Mouse (Mus musculus): ENCODE data around the gene Capn12. TPM values are rescaled to one million over a fixed set of nuclear protein-coding genes. Genes with fewer than 3 reads are reported as not detected.
"Not testable (repeated sequence)": the region's sequence is repeated elsewhere in the genome, so short reads cannot be mapped to it uniquely, and the experiment has no call there.

Gene Capn12
- total and polyA plus RNA-seq, 3 experiments, result 0.17 TPM; not detected in 2

- H3K27ac ChIP-seq (ENCODE audit: insufficient read depth, low read depth); dilution Hi-C loops (cut with MboI; ENCODE audit: extremely low pct_ligation_motif_present, extremely low pct_unique_long_range_greater_than_20kb, low sequenced_read_pairs); H3K4me2 ChIP-seq (ENCODE audit: insufficient read depth, low read depth, poor library complexity, severe bottlenecking); in situ Hi-C loops (cut with MboI; ENCODE audit: low pct_ligation_motif_present, low pct_unique_long_range_greater_than_20kb, low sequenced_read_pairs); H3K9me3 ChIP-seq (replicated peaks; ENCODE audit: low read length); H3K9ac ChIP-seq (ENCODE audit: insufficient read depth, low read depth); H3K4me3 ChIP-seq (replicated peaks in 1 of 3; ENCODE audit: low read depth in 2 of 3, low read length in 2 of 3, poor library complexity in 1 of 3); H3K27me3 ChIP-seq (replicated peaks); DNase-seq (ENCODE audit: extremely low read depth); H3K79me2 ChIP-seq (replicated peaks; ENCODE audit: control insufficient read depth, extremely low read depth, insufficient read depth, poor library complexity, severe bottlenecking): not testable (repeated sequence)
- Histone ChIP-seq H3K36me3 (replicated peaks in 1 of 2; ENCODE audit: control insufficient read depth in 1 of 2, insufficient read depth in 1 of 2, low read length in 1 of 2) (peaks cover 0 to 13% of the 10 kb centered on the region in 2 experiments), H3K4me1 (ENCODE audit: control insufficient read depth in 1 of 2, insufficient read depth in 2 of 2) (peaks cover 3 to 14% of the 10 kb centered on the region in 2 experiments; a peak in 3 of 4 replicates)
Measured at GRCm38 (mm10) chr7:28883704-28884103, 2.5 kb downstream of the Capn12 start.

- no peaks in the 10 kb centered on the region for H3K4me1 ChIP-seq (ENCODE audit: control insufficient read depth in 1 of 2, insufficient read depth in 2 of 2)
- no peak overlapping the region for H3K4me2 ChIP-seq (ENCODE audit: insufficient read depth, low read depth, poor library complexity, severe bottlenecking)
- H3K27ac ChIP-seq (ENCODE audit: insufficient read depth, low read depth), result no peak overlapping the region
- no peaks in the 10 kb centered on the region for H3K79me2 ChIP-seq (replicated peaks; ENCODE audit: control insufficient read depth, extremely low read depth, insufficient read depth, poor library complexity, severe bottlenecking)
- TF ChIP-seq KAT2A (IDR thresholded peaks at IDR 0.05; ENCODE audit: insufficient replicate concordance, low read length), result no peak
- TF ChIP-seq NELFE (IDR thresholded peaks at IDR 0.05; ENCODE audit: low read depth, low read length), result no peak
- no peak for TF ChIP-seq JUND (conservative IDR thresholded peaks at IDR 0.05; ENCODE audit: low read depth, low read length)
- TF ChIP-seq ZC3H11A (IDR thresholded peaks at IDR 0.05; ENCODE audit: low read depth, low read length), result no peak
- no peak for TF ChIP-seq NRF1 (IDR thresholded peaks at IDR 0.05; ENCODE audit: low read depth, low read length)
- TF ChIP-seq POLR2A (IDR thresholded peaks at IDR 0.05; ENCODE audit: low read depth, low read length), result no peak
- no peak for TF ChIP-seq CTCF (conservative IDR thresholded peaks at IDR 0.05 in 1 of 2, IDR thresholded peaks at IDR 0.05 in 1 of 2; ENCODE audit: low read depth in 2 of 2, low read length in 2 of 2)
- no peak for TF ChIP-seq RAD21 (IDR thresholded peaks at IDR 0.05; ENCODE audit: low read depth, low read length)
- no peak for TF ChIP-seq MEF2A (IDR thresholded peaks at IDR 0.05; ENCODE audit: borderline replicate concordance, low read depth, low read length)
- no peak for TF ChIP-seq MAFK (IDR thresholded peaks at IDR 0.05; ENCODE audit: insufficient replicate concordance, low read length)
- TF ChIP-seq CHD2 (IDR thresholded peaks at IDR 0.05; ENCODE audit: low read length), result no peak
- no peak for TF ChIP-seq EP300 (IDR thresholded peaks at IDR 0.05; ENCODE audit: low read length)
- TF ChIP-seq ZMIZ1 (IDR thresholded peaks at IDR 0.05; ENCODE audit: low read depth, low read length), result no peak
- TF ChIP-seq IRF4 (IDR thresholded peaks at IDR 0.05; ENCODE audit: low read depth, low read length), result no peak
- TF ChIP-seq USF2 (conservative IDR thresholded peaks at IDR 0.05; ENCODE audit: low read depth, low read length), result no peak
- DNase-seq (ENCODE audit: extremely low read depth), result no peak
- dilution Hi-C loops (cut with MboI; ENCODE audit: extremely low pct_ligation_motif_present, extremely low pct_unique_long_range_greater_than_20kb, low sequenced_read_pairs) (no loop called here), in situ Hi-C loops (cut with MboI; ENCODE audit: low pct_ligation_motif_present, low pct_unique_long_range_greater_than_20kb, low sequenced_read_pairs) (no loop called here)
- no peaks in the 10 kb centered on the region for H3K27me3 ChIP-seq (replicated peaks)
- H3K36me3 ChIP-seq (replicated peaks in 1 of 2; ENCODE audit: control insufficient read depth in 1 of 2, insufficient read depth in 1 of 2, low read length in 1 of 2), result peaks cover under 1 to 36% of the 10 kb centered on the region in 2 experiments
- no peaks in the 10 kb centered on the region for H3K9me3 ChIP-seq (replicated peaks; ENCODE audit: low read length)
- no peak overlapping the region for H3K4me3 ChIP-seq (replicated peaks in 1 of 3; ENCODE audit: low read depth in 2 of 3, low read length in 2 of 3, poor library complexity in 1 of 3)
- H3K9ac ChIP-seq (ENCODE audit: insufficient read depth, low read depth), result no peak overlapping the region
Measured at GRCm38 (mm10) chr7:28886486-28886885, 5.3 kb downstream of the Capn12 start.

GRCm38 (mm10) chr7:28888701-28889161, 7.5 kb downstream of the Capn12 start:
- no peak overlapping the region for H3K4me2 ChIP-seq (ENCODE audit: insufficient read depth, low read depth, poor library complexity, severe bottlenecking)
- TF ChIP-seq CHD2 (IDR thresholded peaks at IDR 0.05; ENCODE audit: low read length), result no peak
- H3K4me3 ChIP-seq (replicated peaks in 1 of 3; ENCODE audit: low read depth in 2 of 3, low read length in 2 of 3, poor library complexity in 1 of 3), result no peak overlapping the region
- no peak overlapping the region for H3K27ac ChIP-seq (ENCODE audit: insufficient read depth, low read depth)
- H3K9ac ChIP-seq (ENCODE audit: insufficient read depth, low read depth), result no peak overlapping the region
- no peaks in the 10 kb centered on the region for H3K79me2 ChIP-seq (replicated peaks; ENCODE audit: control insufficient read depth, extremely low read depth, insufficient read depth, poor library complexity, severe bottlenecking)
- H3K27me3 ChIP-seq (replicated peaks), result no peaks in the 10 kb centered on the region
- H3K36me3 ChIP-seq (replicated peaks in 1 of 2; ENCODE audit: control insufficient read depth in 1 of 2, insufficient read depth in 1 of 2, low read length in 1 of 2), result peaks cover 17 to 57% of the 10 kb centered on the region in 2 experiments
- no peaks in the 10 kb centered on the region for H3K9me3 ChIP-seq (replicated peaks; ENCODE audit: low read length)
- no peaks in the 10 kb centered on the region for H3K4me1 ChIP-seq (ENCODE audit: control insufficient read depth in 1 of 2, insufficient read depth in 2 of 2)
- in situ Hi-C loops (cut with MboI; ENCODE audit: low pct_ligation_motif_present, low pct_unique_long_range_greater_than_20kb, low sequenced_read_pairs), result no loop called here
- dilution Hi-C loops (cut with MboI; ENCODE audit: extremely low pct_ligation_motif_present, extremely low pct_unique_long_range_greater_than_20kb, low sequenced_read_pairs), result no loop called here
- DNase-seq (ENCODE audit: extremely low read depth), result no peak
